Mouse (Mus musculus) cortical plate, adult 2 months (tissue): ENCODE data around the gene Tmem131. TPM values are rescaled to one million over a fixed set of nuclear protein-coding genes. Genes with fewer than 3 reads are reported as not detected.

Experiments
- H3K27ac ChIP-seq: fragments of 200-500 bp; 2 replicates; pipeline ENCODE4 v1.5.1; 2012; ENCODE audit warnings: low read length, control low read depth, inconsistent platforms; ENCODE audit not compliant: insufficient read depth
- H3K4me1 ChIP-seq: fragments of 200-500 bp; 2 replicates; pipeline ENCODE4 v1.6.1; 2011; ENCODE audit warnings: low read length; ENCODE audit not compliant: control insufficient read depth, insufficient read depth
- H3K4me3 ChIP-seq: fragments of 200-500 bp; 2 replicates; pipeline ENCODE4 v1.5.1; 2011; ENCODE audit warnings: mild to moderate bottlenecking, low read length, control low read depth; ENCODE audit not compliant: insufficient read depth
- CTCF ChIP-seq: fragments of 200-500 bp; IDR thresholded peaks from 2 replicates; pipeline ENCODE4 v1.5.1; 2011; ENCODE audit warnings: mild to moderate bottlenecking, control low read depth, low read length; ENCODE audit not compliant: insufficient read depth; ENCODE audit errors: extremely low read depth
- POLR2A ChIP-seq: fragments of 200-500 bp; IDR thresholded peaks from 2 replicates; pipeline ENCODE4 v1.6.1; 2011; ENCODE audit warnings: mild to moderate bottlenecking, low read length, control low read depth; ENCODE audit not compliant: insufficient read depth; ENCODE audit errors: extremely low read depth
- polyA plus RNA-seq: library from polyadenylated mRNA; depleted of rRNA; stranded (reverse); fragments of >200 nt; gene quantifications from 2 replicates; pipeline ENCODE4 v1.2.3, GENCODE M21; 2012

Tmem131 gene
- polyA plus RNA-seq, 1 experiment: 35.3 TPM

GRCm38 (mm10) chr1:36879154-36879553 lies 64.3 kb downstream of the Tmem131 start:
- Histone ChIP-seq H3K4me3 (no peak overlapping the region), H3K27ac (no peak overlapping the region), H3K4me1 (peaks cover 6% of the 10 kb centered on the region)
- TF ChIP-seq CTCF (no peak), POLR2A (no peak)

DNA sequence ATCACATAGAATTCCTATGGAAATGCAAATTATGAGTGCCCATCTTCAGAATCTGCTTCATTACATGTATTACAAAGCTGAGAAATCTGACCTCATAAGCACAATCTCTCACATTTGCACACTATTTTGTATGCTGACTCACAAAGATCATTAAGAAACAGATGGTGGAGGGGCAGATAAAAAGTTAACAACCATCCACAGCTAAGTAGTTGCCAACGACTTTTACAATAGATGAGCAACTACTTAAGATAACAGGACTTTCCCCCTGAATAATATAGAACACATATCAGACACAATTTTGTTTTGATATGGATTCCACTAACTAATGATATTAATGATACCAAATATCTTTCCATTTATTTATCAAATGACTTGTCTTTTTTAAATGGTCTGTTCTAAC lies 66.3 kb downstream of the Tmem131 start:
- H3K4me3 ChIP-seq: no peak overlapping the region
- H3K27ac ChIP-seq: no peak overlapping the region
- H3K4me1 ChIP-seq: peaks cover 4% of the 10 kb centered on the region
- TF ChIP-seq POLR2A (no peak), CTCF (no peak)

- peaks cover 4% of the 10 kb centered on the region for H3K4me1 ChIP-seq
- TF ChIP-seq CTCF: no peak
- TF ChIP-seq POLR2A: no peak
Measured at GRCm38 (mm10) chr1:36874874-36875561, 68.4 kb downstream of the Tmem131 start.

GRCm38 (mm10) chr1:36871238-36871637 lies 72.2 kb downstream of the Tmem131 start:
- H3K4me3 ChIP-seq: no peak overlapping the region
- H3K27ac ChIP-seq: no peak overlapping the region
- TF ChIP-seq CTCF: no peak
- no peak for TF ChIP-seq POLR2A
- H3K4me1 ChIP-seq: peaks cover 3% of the 10 kb centered on the region

More at GRCm38 (mm10) chr1:36874874-36875561, 68.4 kb downstream of the Tmem131 start:
- Histone ChIP-seq H3K4me3 (no peak overlapping the region), H3K27ac (no peak overlapping the region)

GRCm38 (mm10) chr1:36870518-36870917 lies 72.9 kb downstream of the Tmem131 start:
- Histone ChIP-seq H3K4me1 (peaks cover under 1% of the 10 kb centered on the region), H3K4me3 (no peak overlapping the region), H3K27ac (no peak overlapping the region)
- TF ChIP-seq POLR2A: no peak
- no peak for TF ChIP-seq CTCF

DNA sequence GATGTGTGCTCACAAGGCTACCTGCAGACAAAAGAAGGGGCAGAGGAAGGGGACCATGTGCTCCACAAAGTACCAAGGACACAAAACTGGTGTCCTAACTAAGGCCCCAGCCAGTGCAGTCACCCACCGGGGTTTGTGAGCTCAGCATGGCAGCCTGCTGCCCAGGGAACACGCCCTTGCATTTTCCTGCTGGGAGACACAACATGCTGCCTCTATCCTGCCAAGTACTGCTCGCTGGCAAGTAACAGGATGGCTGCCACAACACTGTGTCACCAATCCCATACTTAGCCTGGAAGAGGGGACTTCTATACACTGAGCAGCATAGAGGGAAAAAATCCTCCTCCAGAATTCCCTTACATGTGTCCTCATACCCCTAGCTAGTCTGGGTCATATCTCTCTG lies 78.7 kb downstream of the Tmem131 start:
- peaks cover 8% of the 10 kb centered on the region for H3K4me1 ChIP-seq
- TF ChIP-seq CTCF (no peak), POLR2A (no peak)
- H3K4me3 ChIP-seq: no peak overlapping the region
- no peak overlapping the region for H3K27ac ChIP-seq

DNA sequence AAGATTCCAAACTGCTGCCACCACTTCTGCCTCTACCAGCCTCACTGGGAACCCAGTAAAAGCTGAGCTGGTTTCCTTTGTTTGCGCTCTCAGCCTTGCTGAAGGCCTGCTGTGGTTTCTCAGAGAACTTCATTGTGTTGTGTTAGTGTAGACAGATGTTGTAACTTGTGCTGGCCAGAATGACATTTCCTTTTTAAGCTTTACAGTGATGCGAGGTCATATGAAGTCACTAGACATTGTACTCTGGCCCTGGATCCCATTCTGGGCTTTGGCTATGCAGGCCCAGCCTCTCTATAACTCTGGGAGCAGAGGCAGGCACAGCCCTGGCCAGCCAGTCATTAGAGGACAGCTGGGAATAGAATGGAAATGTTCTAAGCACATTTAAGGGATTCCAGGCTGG lies 81.7 kb downstream of the Tmem131 start:
- Histone ChIP-seq H3K27ac (no peak overlapping the region), H3K4me1 (peaks cover 10% of the 10 kb centered on the region), H3K4me3 (no peak overlapping the region)

DNA sequence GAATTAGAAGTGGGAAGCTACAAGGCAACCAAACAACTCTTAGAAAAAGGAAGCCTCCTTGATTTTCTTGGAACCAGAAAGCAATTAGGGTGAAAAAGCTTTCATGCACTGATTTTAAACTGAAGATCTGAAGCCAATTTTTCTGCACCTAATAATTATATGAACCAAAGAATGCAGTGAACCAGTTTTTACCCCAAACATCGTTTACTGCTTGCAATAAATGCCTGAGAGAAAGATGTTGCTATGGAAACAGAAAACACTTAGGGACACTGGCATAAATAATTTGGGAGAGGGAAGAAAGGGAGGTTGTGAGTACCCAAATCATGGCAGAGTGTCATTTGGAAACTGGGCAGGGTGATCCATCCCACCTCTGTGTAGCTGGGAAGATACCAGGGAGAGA lies 82.6 kb downstream of the Tmem131 start:
- H3K4me1 ChIP-seq: peaks cover 10% of the 10 kb centered on the region
- H3K27ac ChIP-seq: 0 out of 2 replicates have a peak overlapping the region, but pooled peaks have one; percentile 53
- TF ChIP-seq POLR2A (no peak), CTCF (no peak)
- H3K4me3 ChIP-seq: no peak overlapping the region

More for the DNA sequence above, 81.7 kb downstream of the Tmem131 start:
- TF ChIP-seq CTCF (no peak), POLR2A (no peak)

DNA sequence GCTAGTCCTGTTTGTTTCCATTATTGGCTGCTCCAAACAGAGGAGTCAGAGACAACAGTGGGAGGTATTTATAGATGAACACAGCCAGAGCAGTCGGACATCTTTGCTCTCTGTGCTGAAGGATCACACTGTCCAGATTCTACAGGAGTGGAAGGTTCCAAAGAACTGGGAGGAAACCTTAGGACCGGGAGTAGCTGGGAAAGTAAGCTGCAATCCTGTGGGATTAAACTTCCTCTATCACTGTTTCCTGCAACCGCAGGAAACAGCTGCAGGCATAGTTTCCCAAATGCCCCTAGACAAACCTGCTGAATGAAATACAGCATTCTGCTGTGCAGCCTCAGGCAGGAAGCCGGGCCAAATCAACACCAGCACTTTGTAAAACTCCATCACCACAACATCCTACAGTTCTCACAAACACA lies 83.0 kb downstream of the Tmem131 start:
- Histone ChIP-seq H3K4me1 (peaks cover 10% of the 10 kb centered on the region), H3K27ac (0 out of 2 replicates have a peak overlapping the region, but pooled peaks have one; percentile 53), H3K4me3 (no peak overlapping the region)
- TF ChIP-seq CTCF (no peak), POLR2A (no peak)

DNA sequence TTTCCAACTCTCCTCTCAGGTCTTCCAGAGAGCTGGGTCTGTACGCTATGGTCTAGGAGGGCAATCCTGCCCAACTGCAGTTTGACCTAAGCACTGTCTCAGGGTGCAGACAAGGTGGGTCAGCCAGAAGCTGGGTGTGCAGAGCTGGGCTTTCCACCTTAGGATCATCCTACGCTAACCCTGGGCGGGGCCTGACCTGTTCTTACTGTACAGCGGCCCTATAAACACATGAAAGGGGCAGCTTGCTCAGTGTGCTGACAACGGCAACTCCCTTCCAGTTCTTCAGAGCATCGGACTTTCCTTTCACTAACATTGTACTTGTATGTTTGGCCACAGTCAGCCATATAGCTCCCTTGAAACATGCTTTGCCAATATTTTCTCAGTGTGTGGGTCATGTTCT lies 86.4 kb downstream of the Tmem131 start:
- peaks cover 9% of the 10 kb centered on the region for H3K4me1 ChIP-seq
- H3K4me3 ChIP-seq: no peak overlapping the region
- no peak overlapping the region for H3K27ac ChIP-seq
- no peak for TF ChIP-seq CTCF
- TF ChIP-seq POLR2A: no peak

DNA sequence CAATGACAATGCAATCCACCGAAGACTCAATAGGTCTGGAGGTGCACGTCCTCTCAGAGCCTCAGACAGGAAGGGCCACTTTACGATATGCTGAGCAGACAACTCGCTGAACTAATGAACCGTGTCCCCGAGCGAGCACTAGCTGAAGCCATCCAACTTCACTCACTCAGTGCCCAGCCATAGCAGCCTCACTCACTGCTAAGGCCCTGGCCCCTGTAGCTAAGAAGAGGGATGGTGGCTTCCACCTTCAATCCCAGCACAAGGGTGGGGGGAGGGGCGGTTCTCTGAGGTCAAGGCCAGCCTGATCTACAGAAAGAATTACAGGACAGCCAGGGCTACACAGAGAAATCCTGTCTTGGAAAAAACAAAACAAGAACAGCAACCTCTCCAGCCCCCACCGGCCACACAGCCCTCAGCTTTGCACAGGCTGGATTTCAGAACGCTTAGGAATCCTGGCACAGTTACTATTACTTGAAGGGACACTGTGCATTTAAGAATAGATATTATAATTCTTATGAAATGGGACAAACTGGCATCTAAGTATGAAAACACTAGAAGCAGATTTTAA lies 89.2 kb downstream of the Tmem131 start:
- no peak overlapping the region for H3K4me3 ChIP-seq
- TF ChIP-seq CTCF: no peak
- no peak for TF ChIP-seq POLR2A
- no peak overlapping the region for H3K27ac ChIP-seq
- H3K4me1 ChIP-seq: peaks cover 2% of the 10 kb centered on the region; the same call in 1 of the 2 replicates
